Mouse (Mus musculus) CD4-positive helper T cell, adult 2 months (primary cell): ENCODE measurements around the gene Sox2.

Source experiments
- DNase-seq: peaks from one replicate; pipeline ENCODE4 v3.0.0-alpha.2; 2012; ENCODE audit warnings: low read depth, missing footprints, low spot score

Gene Sox2

DNA sequence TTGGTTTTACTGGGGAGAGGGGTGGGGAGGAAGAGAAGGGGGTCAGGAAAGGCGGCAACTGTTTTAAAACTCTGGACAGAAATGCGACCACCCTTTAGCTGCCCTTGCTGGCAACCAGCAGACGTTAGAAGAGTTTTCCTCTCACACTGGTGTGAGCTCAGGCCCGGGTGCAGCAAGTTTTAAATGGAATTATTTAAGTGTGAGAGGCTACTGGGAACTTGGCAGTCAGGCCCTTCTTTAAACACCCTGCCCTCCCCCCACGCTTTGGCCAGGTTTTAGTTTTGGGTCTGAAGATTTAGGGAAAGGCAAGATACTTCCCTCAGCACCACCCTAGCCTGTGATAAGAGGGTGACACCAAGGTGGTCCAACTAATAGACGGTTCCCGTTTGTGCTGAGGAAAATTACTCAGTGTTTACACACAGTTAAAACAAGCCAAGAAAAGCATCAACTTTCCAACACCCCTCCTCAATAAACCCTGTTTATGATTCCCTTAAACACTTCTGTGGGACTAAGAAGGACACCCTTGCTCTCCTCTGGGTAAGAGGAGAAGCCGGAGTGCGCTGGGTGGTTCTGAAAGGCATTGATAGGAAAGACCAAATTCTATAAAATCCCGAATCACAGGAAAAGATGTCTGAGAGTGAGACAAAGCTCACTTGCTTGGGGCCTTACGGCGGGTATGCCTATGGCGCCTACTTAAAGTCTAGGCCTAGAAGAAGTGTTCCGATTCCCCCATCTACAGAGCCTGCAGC is 10.5 kb downstream of the Sox2 start:
- DNase-seq: no peak

DNA sequence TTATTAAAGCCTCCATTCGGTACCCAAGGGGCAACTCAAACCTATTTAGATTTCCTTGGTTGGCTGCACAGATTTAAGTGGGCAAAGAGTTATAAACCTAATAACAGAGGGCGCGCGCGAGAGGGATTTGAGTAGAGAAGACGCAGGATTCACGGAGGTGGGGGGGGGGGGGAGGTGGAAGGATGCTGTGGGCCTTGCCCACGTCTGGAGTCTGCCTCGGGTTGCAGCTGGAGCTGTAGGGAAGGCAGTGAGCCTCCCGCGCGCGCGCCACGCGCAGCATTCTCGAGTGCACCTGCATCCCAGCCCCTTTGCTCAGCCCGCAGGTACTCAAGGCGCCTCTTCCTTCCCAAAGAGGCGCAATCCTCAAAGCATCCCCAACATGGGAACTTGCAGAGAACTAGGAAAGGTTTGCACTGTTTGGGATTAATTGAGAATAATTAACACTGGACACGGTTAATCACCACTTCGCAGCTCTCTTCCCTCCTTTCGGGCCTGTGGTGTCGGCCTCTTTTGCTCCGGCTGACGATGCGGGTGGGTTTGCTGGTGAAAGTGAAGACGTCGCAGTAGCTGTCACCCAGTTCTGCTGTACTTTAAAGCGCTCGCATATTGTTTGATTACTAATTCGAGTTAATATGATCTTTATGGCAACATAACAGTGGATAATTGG is 11.3 kb downstream of the Sox2 start:
- DNase-seq: no peak

GRCm38 (mm10) chr3:34662008-34662711 is 12.0 kb downstream of the Sox2 start:
- DNase-seq: no peak

GRCm38 (mm10) chr3:34662712-34663655 is 12.8 kb downstream of the Sox2 start:
- no peak for DNase-seq

DNA sequence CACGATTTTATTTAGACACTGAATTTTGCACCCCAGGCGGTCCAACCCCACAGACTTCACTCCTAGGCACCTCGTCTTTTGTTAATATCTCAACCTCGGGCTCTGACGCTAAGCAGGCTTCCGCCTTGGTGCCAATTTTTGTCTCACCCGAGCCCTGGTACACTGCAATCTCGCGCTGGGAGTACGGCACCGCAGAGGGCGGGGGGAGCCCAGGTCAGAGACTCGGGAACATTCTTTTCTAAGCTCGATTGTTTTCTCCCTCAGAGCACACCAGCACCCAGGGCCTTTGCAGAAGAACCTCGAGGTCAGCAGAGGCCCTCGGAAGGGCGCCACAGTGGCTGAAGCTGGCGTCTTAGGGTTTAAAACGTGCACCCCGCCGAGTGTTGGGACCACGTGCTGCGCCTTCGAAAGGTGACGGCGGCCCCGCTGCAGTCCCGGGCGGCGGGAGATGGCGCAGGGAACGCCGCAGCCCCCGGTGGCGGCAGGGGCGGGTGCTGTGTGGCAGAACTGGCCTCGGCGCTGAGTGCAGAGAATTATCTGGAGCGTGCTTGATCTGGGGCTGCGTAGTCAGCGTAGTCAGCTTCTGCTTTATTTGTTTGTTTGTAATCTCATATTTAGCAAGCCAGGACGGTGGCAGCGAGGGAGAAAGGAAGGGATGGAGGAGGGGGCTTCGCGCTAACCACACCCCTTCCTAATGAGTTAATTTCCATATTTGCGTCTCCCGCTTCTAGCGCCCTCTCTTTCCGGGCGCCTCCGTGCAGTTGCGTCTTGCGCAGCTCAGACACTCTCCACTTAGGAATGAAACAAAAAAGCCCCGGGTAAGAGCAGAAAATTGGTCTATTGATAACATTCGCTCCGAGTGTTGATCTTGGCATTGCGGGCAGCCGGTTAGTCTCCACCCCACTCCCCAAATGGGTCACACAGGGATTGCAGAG is 13.8 kb downstream of the Sox2 start:
- DNase-seq: no peak

DNA sequence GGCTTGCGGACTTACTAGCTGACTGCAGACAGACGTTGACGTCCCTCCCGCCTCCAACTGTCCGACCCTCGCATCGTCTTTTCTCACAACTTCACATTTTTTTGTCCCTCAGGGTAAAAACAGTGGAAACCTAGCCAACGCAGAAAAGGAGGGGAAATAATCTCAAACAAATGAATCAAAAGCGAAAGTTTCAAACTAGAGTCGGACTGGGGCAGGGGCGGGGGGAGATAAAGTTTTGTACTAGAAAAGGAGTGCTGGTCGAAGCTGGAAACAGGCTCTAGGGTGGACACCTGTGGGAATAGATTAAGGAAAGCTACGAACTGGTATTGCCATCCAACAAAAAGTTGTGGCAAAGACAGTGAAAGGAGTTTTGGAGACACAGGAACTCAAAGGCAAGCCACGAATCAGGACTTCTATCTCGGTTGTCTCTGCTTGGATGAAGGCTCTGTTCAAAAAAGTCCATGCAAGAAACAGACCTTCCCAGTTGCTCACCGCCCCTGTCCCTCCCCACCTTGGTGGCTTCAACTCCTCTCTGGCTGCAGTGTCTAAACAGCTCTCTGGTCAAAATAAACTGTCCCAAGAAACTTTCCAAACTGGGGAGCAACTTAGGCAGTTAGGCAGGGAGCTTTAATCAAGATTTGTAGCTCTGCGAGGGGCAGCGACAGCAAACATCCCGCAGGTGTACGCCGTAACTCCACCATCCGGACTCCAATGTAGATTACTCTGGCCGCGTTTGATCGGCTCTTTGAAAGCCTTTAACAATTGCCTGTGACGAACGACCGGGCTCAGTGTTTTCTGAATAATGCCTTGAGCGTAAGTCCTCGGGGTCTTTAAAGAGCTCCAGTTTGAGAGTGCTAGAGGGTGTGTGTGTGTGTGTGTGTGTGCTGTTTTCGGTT is 14.7 kb downstream of the Sox2 start:
- no peak for DNase-seq

DNA sequence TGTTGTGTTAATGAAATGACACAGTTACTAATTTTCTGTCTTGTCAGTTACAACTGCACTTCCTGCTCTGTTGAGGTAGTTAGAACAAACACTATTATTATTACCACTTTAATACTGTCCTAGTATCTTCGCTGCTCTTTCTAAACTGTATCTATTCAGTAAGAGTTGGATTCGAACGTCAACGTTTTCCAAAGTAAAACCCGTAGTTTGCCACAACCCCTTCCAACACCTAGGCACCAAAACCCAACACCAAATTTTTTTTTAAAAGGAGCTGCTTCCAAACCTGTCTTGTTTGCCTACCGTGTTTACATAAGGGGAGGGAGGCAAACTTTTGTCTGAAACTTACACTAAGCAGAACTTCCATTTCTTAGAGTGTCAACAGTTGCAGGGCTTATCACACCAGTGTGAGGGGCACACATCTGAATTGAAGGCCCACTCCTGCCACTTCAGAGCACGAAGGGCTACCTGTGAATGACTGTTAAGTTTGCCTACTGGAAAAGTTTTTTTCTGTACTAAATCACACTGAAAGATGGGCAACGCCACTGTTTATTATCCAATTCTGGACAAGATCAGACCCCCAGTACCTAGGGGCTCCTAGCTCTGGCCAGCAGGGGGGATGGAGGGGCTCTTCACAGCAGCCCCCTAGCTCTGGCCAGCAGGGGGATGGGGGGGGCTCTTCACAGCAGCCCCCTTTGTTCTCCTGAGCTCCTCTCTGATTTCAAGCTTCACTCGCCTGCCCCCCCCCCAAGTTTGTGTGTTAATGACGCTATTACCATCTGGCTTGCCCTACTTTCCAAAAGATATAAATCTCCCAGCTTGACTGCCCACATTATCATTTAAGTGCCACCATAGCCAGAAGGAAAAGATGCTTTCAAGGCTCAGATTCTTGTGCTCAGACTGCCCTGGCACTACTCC is 15.8 kb downstream of the Sox2 start:
- DNase-seq: no peak

DNA sequence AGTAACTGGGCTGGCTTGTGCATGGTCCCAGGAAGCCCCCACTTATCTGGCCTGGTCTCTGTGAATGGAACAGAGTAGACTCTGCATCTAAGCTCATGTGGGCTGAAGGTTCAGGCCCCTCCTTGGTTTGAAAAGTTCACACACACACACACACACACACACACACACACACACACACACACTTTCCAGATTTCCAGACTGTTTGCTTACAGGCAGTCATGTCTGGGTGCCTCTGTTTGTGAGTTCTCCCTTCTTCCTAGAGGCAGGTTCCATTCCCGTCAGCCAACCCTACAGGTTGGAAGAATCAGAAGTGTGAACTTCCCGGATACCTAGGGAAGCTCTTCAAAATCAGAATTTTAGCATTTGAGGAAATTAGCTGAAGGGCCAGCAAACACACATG is 17.0 kb downstream of the Sox2 start:
- no peak for DNase-seq

DNA sequence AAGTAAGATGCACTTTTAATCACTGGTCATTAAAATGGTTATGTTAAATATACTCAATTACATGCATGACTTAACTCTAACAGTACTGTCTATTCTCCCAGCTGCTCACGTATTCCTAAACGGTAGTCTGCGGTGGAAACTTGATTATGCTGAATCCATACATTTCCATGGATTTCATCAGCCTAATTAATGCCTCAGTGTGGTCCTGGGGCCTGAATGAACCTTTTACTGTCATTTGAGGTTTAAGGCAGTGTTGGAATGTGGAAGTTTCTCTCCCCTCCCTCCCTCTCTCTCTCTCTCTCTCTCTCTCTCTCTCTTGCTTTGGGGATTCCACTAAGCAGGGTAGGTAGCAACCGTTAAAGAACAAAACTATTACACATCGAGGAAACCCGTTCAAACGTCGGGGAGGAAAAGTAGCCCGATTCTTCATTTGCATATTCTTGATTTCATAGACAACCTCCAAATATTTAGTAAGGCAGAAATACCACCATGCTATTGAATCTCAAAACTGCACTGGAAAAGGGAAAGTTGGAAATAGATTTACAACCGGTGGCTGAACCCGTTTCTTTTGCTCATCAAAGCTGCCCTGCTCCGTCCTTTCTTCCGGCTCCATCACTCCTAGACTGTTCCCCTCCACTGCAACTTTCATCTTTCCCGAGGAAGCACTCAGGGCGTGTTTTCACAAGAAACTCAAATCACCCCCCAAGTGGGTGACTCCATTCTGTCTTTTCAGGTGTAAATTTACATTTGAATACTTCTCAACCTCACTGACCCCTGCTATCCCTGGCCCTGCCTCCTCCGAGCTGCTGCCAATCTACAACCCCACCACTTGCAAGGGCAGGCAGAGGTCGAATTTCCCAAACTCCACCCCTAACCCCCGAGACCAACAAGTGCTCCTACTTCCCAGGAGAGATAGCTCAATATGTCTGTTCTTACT is 17.9 kb downstream of the Sox2 start:
- no peak for DNase-seq

- no peak for DNase-seq
Measured at GRCm38 (mm10) chr3:34671024-34671660, 20.9 kb downstream of the Sox2 start.

- DNase-seq: no peak
Measured at GRCm38 (mm10) chr3:34678840-34679239, 28.6 kb downstream of the Sox2 start.

DNA sequence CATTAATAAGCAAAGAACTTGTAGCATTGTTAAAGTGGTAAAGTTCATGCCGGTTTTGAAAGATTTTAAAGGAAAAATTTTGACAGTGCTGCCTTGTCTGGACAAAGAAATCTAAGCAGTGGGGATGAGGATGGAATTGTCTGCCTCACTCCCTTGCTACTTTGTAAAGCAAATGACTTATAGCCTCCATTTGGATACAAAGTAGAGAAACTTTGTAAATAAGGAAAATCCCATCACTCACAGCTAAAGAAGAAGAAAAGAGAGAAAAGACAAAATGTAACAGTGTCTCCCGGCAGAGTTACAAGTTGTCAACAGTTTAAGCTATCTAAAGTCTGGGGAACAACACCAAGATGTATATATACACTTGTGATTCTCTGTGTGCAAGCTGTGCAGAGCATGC is 29.2 kb downstream of the Sox2 start:
- no peak for DNase-seq

GRCm38 (mm10) chr3:34679921-34680320 is 29.7 kb downstream of the Sox2 start:
- no peak for DNase-seq

- DNase-seq: no peak
Measured at GRCm38 (mm10) chr3:34688072-34688471, 37.9 kb downstream of the Sox2 start.

DNA sequence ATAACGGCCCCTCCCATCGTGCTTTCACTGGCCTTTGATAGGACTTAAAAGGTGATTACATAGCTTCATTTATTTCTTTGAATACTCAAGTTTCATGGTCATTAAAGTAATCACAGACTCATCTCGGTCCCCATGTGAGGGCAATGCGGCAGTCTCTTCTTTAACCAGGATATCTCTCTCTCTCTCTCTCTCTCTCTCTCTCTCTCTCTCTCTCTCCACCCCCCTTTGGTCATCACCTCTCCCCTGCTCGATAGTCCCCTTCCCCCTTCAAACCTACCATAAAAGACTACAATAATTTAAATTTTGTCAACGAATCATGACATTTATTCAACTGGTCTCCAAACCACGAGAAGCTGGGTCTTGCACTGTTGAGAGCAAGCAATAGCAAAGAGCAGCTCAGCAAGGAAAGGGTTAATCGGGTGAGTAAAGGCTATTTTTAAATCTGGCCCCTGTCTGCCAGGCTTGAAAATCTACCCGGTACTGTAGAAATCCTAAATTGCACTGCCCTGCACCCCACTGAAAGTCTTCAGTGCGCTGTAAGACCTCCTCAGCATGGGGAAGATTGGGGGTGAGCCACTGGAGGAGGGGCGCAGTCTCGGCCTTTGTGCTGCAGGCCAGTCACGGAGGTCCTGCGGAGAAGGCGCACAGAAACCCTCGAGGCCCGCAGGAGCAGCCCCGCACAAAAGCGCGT is 41.6 kb downstream of the Sox2 start:
- no peak for DNase-seq

DNA sequence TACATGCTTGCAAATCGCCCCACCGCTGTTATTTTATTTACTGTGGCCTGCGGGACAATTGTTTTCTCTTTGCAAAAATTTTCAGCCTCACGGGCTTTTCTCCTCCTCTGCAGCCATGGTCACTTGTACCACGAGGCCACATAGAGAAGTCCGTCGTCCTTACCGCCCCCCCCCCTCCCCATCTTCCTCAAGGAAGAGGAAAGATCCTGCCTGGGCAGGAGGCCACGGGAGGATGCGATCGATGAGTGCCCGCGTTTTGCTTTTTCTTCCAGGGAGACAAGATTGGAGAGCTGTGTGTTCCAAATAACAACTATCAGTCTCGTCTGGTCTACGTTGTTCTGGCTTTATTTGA is 42.2 kb downstream of the Sox2 start:
- DNase-seq: no peak
